Mouse (Mus musculus): ENCODE measurements around the gene Snx33.

DNA sequence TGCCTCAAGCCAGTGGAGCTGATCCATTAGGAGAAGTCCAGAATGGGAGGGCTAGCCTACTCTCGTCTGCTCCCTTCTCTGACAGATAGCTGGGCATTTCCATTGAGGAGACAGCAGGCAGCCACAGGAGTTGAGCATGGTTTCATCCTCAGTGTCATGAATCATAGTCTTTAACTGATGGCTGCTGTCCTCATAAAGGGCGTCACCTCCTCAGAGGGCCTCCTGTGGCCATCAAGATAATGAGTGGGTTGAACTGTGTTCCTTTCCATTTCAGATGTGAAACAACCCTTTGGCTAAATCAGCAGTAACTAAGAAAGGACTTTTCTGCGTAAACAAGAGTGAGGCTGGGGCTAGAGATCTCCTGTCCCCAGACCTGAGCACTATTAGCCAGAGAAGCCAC is 24.5 kb downstream of the Snx33 start:
- no peak for TF ChIP-seq CTCF (IDR thresholded peaks at IDR 0.05; ENCODE audit: low read depth)
- TF ChIP-seq EP300 (IDR thresholded peaks at IDR 0.05; ENCODE audit: low read depth), result no peak
